Mouse (Mus musculus) kidney, embryonic 14.5 days (tissue): ENCODE data around the gene Sdk1. TPM values are rescaled to one million over a fixed set of nuclear protein-coding genes. Genes with fewer than 3 reads are reported as not detected.

Experiments
- ATAC-seq: fragments of 200-750 bp; cut with Nextera tagmentation; 2 replicates; pipeline ENCODE4 v1.8.0; 2017; ENCODE audit warnings: moderate number of reproducible peaks, mild to moderate bottlenecking, moderate TSS enrichment, moderate library complexity; ENCODE audit not compliant: low FRiP score, low TSS enrichment
- H3K27ac ChIP-seq: fragments of 300-500 bp; sonication (generic); 2 replicates; pipeline ENCODE4 v1.5.1; 2014; ENCODE audit warnings: low read depth, mild to moderate bottlenecking, low read length, moderate library complexity, mixed read lengths
- H3K27me3 ChIP-seq: fragments of 300-500 bp; sonication (generic); 2 replicates; pipeline ENCODE4 v1.6.1; 2014; ENCODE audit warnings: mild to moderate bottlenecking, low read length; ENCODE audit not compliant: control insufficient read depth, insufficient read depth
- H3K36me3 ChIP-seq: fragments of 300-500 bp; sonication (generic); 2 replicates; pipeline ENCODE4 v1.6.1; 2014; ENCODE audit warnings: low read length, mixed read lengths; ENCODE audit not compliant: control insufficient read depth, insufficient read depth
- H3K4me1 ChIP-seq: fragments of 300-500 bp; sonication (generic); 2 replicates; pipeline ENCODE4 v1.6.1; 2014; ENCODE audit warnings: low read length, mixed read lengths; ENCODE audit not compliant: control insufficient read depth, insufficient read depth
- H3K4me2 ChIP-seq: fragments of 300-500 bp; sonication (generic); replicated peaks from 2 replicates; pipeline ENCODE4 v1.6.1; 2014; ENCODE audit warnings: low read depth, mild to moderate bottlenecking, low read length
- H3K4me3 ChIP-seq: fragments of 300-500 bp; sonication (generic); 2 replicates; pipeline ENCODE4 v1.5.1; 2014; ENCODE audit warnings: mild to moderate bottlenecking, low read length
- H3K9ac ChIP-seq: fragments of 300-500 bp; sonication (generic); 2 replicates; pipeline ENCODE4 v1.6.1; 2014; ENCODE audit warnings: low read depth, mild to moderate bottlenecking, low read length, moderate library complexity
- H3K9me3 ChIP-seq: fragments of 300-500 bp; sonication (generic); 2 replicates; pipeline ENCODE4 v1.6.1; 2016; ENCODE audit warnings: low read length; ENCODE audit not compliant: control insufficient read depth
- WGBS: fragments of 180-500 bp; shearing (Covaris S2); extraction: QIAGEN DNeasy Blood & Tissue Kit; methylation state at CpG from one replicate; pipeline ENCODE4 v1.1.7; 2014; 5-methylcytosine and 5-hydroxymethylcytosine counted together
- polyA plus RNA-seq: library from polyadenylated mRNA; unstranded; fragments of >200 nt; fragmentation: Nextera tagmentation; extraction: Ambion mirVana; gene quantifications from 2 replicates; pipeline ENCODE4 v1.2.1, GENCODE M21; 2014

The Sdk1 gene
- polyA plus RNA-seq, 1 experiment from 2014 or later, result 2.6 TPM

- ATAC-seq, result no peak
- WGBS, result 56% methylated on average over 6 of the region's 6 CpGs
Measured at GRCm38 (mm10) chr5:141649831-141650375, 408.6 kb downstream of the Sdk1 start.

GRCm38 (mm10) chr5:141651690-141652377, 410.5 kb downstream of the Sdk1 start:
- no peaks in the 10 kb centered on the region for H3K27me3 ChIP-seq
- H3K4me2 ChIP-seq, result no peak overlapping the region
- H3K4me3 ChIP-seq, result no peak overlapping the region
- no peak overlapping the region for H3K27ac ChIP-seq
- H3K36me3 ChIP-seq, result no peaks in the 10 kb centered on the region
- H3K9ac ChIP-seq, result no peak overlapping the region
- H3K4me1 ChIP-seq, result no peaks in the 10 kb centered on the region
- 88% methylated on average over 4 of the region's 4 CpGs for WGBS
- no peak for ATAC-seq
- no peaks in the 10 kb centered on the region for H3K9me3 ChIP-seq

More at GRCm38 (mm10) chr5:141649831-141650375, 408.6 kb downstream of the Sdk1 start:
- no peak overlapping the region for H3K4me2 ChIP-seq
- H3K27ac ChIP-seq, result no peak overlapping the region
- no peaks in the 10 kb centered on the region for H3K9me3 ChIP-seq
- H3K4me3 ChIP-seq, result no peak overlapping the region
- H3K27me3 ChIP-seq, result no peaks in the 10 kb centered on the region
- no peak overlapping the region for H3K9ac ChIP-seq
- H3K4me1 ChIP-seq, result no peaks in the 10 kb centered on the region
- no peaks in the 10 kb centered on the region for H3K36me3 ChIP-seq

- Histone ChIP-seq H3K36me3 (no peaks in the 10 kb centered on the region), H3K27ac (no peak overlapping the region), H3K9me3 (no peaks in the 10 kb centered on the region; the same call in 1 of the 2 replicates), H3K4me2 (no peak overlapping the region), H3K9ac (no peak overlapping the region), H3K4me1 (0 out of 2 replicates have a peak, but pooled peaks cover 3% of the 10 kb centered on the region), H3K4me3 (no peak overlapping the region), H3K27me3 (no peaks in the 10 kb centered on the region)
- ATAC-seq, result no peak
- 78% methylated on average over 1 of the region's 1 CpGs for WGBS
Measured at GRCm38 (mm10) chr5:141676371-141676770, 435.1 kb downstream of the Sdk1 start.

- no peaks in the 10 kb centered on the region for H3K27me3 ChIP-seq
- H3K9me3 ChIP-seq, result no peaks in the 10 kb centered on the region; the same call in 1 of the 2 replicates
- H3K27ac ChIP-seq, result no peak overlapping the region
- H3K4me3 ChIP-seq, result no peak overlapping the region
- no peak overlapping the region for H3K9ac ChIP-seq
- no peak overlapping the region for H3K4me2 ChIP-seq
- no peak for ATAC-seq
- H3K36me3 ChIP-seq, result no peaks in the 10 kb centered on the region
- 0 out of 2 replicates have a peak, but pooled peaks cover 3% of the 10 kb centered on the region for H3K4me1 ChIP-seq
- WGBS, result 94% methylated on average over 1 of the region's 1 CpGs
Measured at GRCm38 (mm10) chr5:141677034-141677433, 435.7 kb downstream of the Sdk1 start.

- WGBS, result 86% methylated on average over 8 of the region's 8 CpGs
- Histone ChIP-seq H3K27me3 (no peaks in the 10 kb centered on the region), H3K27ac (no peak overlapping the region), H3K9me3 (no peaks in the 10 kb centered on the region; the same call in 1 of the 2 replicates), H3K4me2 (no peak overlapping the region), H3K9ac (no peak overlapping the region), H3K36me3 (no peaks in the 10 kb centered on the region), H3K4me1 (0 out of 2 replicates have a peak, but pooled peaks cover 3% of the 10 kb centered on the region), H3K4me3 (no peak overlapping the region)
- no peak for ATAC-seq
Measured at GRCm38 (mm10) chr5:141677841-141678240, 436.6 kb downstream of the Sdk1 start.

- no peaks in the 10 kb centered on the region for H3K36me3 ChIP-seq
- no peaks in the 10 kb centered on the region for H3K27me3 ChIP-seq
- no peak overlapping the region for H3K27ac ChIP-seq
- WGBS, result 45% methylated on average over 7 of the region's 7 CpGs
- H3K4me3 ChIP-seq, result no peak overlapping the region
- no peak overlapping the region for H3K9ac ChIP-seq
- no peak for ATAC-seq
- no peaks in the 10 kb centered on the region for H3K9me3 ChIP-seq
- no peak overlapping the region for H3K4me2 ChIP-seq
- H3K4me1 ChIP-seq, result no peaks in the 10 kb centered on the region
Measured at GRCm38 (mm10) chr5:141686876-141687420, 445.7 kb downstream of the Sdk1 start.

GRCm38 (mm10) chr5:141689442-141690105, 448.3 kb downstream of the Sdk1 start:
- H3K9ac ChIP-seq, result no peak overlapping the region
- H3K4me2 ChIP-seq, result no peak overlapping the region
- no peaks in the 10 kb centered on the region for H3K36me3 ChIP-seq
- H3K9me3 ChIP-seq, result no peaks in the 10 kb centered on the region
- no peak for ATAC-seq
- WGBS, result 95% methylated on average over 12 of the region's 12 CpGs
- H3K27me3 ChIP-seq, result no peaks in the 10 kb centered on the region
- no peaks in the 10 kb centered on the region for H3K4me1 ChIP-seq
- no peak overlapping the region for H3K27ac ChIP-seq
- no peak overlapping the region for H3K4me3 ChIP-seq

- Histone ChIP-seq H3K9ac (no peak overlapping the region), H3K27me3 (no peaks in the 10 kb centered on the region), H3K9me3 (no peaks in the 10 kb centered on the region), H3K4me1 (no peaks in the 10 kb centered on the region), H3K27ac (no peak overlapping the region), H3K4me3 (no peak overlapping the region), H3K36me3 (no peaks in the 10 kb centered on the region), H3K4me2 (no peak overlapping the region)
- ATAC-seq, result no peak
- 52% methylated on average over 7 of the region's 7 CpGs for WGBS
Measured at GRCm38 (mm10) chr5:141691482-141691975, 450.2 kb downstream of the Sdk1 start.
